Comparison of ENCODE assay signal across 38 mouse cellular contexts in the genomic region with DNA sequence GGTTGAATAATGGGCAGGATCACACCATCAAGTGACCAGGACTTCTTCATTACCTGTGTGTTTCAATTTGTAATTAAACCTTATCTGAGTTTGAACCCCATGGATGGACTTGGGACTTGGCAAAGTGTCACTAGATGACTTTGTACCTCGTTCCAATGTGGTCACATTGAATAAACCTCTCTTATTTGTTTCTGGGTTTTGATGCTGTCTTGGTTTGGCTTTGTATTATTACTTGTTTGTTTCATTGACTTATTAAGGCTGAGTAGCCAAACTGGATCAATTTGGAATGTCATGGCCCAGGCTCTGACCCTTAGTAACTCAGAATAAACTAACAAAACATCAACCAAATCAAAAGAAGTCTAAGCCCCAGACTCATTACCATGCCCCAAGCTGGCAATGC. TPM values are rescaled to one million over a fixed set of nuclear protein-coding genes. Genes with fewer than 3 reads are reported as not detected.
"Had no signal": no experiment of that assay in that cellular context is flagged by ENCODE, and none has a peak within 500 bp of the region (broad histone marks: within the 10 kb centered on the region; RNA-seq: fewer than 3 reads in every experiment).

No protein-coding gene starts in this region.

- H3K9ac ChIP-seq: embryonic facial prominence, embryonic 12.5 days; embryonic facial prominence, embryonic 13.5 days; embryonic facial prominence, embryonic 15.5 days; forebrain, embryonic 12.5 days; forebrain, embryonic 13.5 days; forebrain, embryonic 15.5 days; forebrain, postnatal 0 days had no signal

- H3K4me3 ChIP-seq: embryonic facial prominence, embryonic 10.5 days; embryonic facial prominence, embryonic 12.5 days; embryonic facial prominence, embryonic 13.5 days; embryonic facial prominence, embryonic 15.5 days; erythroblast, embryonic 14.5 days; forebrain, embryonic 10.5 days; forebrain, embryonic 12.5 days; forebrain, embryonic 13.5 days; forebrain, embryonic 15.5 days; gastrocnemius, adult 2 months; heart, adult 2 months had no signal

- H3K9me3 ChIP-seq: embryonic facial prominence, embryonic 10.5 days; embryonic facial prominence, embryonic 12.5 days; embryonic facial prominence, embryonic 13.5 days; embryonic facial prominence, embryonic 15.5 days; forebrain, embryonic 10.5 days; forebrain, embryonic 12.5 days; forebrain, embryonic 13.5 days; forebrain, embryonic 15.5 days had no signal

- H3K4me2 ChIP-seq: embryonic facial prominence, embryonic 12.5 days; embryonic facial prominence, embryonic 13.5 days; embryonic facial prominence, embryonic 15.5 days; forebrain, embryonic 12.5 days; forebrain, embryonic 13.5 days; forebrain, embryonic 15.5 days had no signal

- DNase-seq: cerebellum, adult 2 months; cerebellum, adult 8-10 months; cerebellum, adult 9-10 months; cerebellum, adult 9-11 months; cerebellum, postnatal 14 days; cerebellum, postnatal 25 days; cerebellum, postnatal 36 days; embryo, embryonic 11 days; forebrain, postnatal 0 days; gastrocnemius, adult 2 months; gastrocnemius, postnatal 10 days; gastrocnemius, postnatal 14 days; gastrocnemius, postnatal 25 days; gastrocnemius, postnatal 36 days; heart, adult 18-20 months; heart, adult 2 months had no signal

- H3K36me3 ChIP-seq: embryonic facial prominence, embryonic 10.5 days; embryonic facial prominence, embryonic 12.5 days; embryonic facial prominence, embryonic 13.5 days; embryonic facial prominence, embryonic 15.5 days; forebrain, embryonic 10.5 days; forebrain, embryonic 12.5 days; forebrain, embryonic 15.5 days had no signal

- ATAC-seq: forebrain, embryonic 13.5 days; forebrain, embryonic 14.5 days; forebrain, embryonic 15.5 days; forebrain, embryonic 16.5 days; forebrain, postnatal 0 days had no signal

- H3K27ac ChIP-seq: embryonic facial prominence, embryonic 10.5 days; embryonic facial prominence, embryonic 12.5 days; embryonic facial prominence, embryonic 13.5 days; embryonic facial prominence, embryonic 15.5 days; forebrain, embryonic 10.5 days; forebrain, embryonic 12.5 days; forebrain, embryonic 13.5 days; forebrain, embryonic 15.5 days; gastrocnemius, adult 2 months; heart, adult 2 months had no signal

- H3K4me1 ChIP-seq: embryonic facial prominence, embryonic 10.5 days; embryonic facial prominence, embryonic 12.5 days; embryonic facial prominence, embryonic 13.5 days; embryonic facial prominence, embryonic 15.5 days; forebrain, embryonic 10.5 days; forebrain, embryonic 12.5 days; forebrain, embryonic 13.5 days; forebrain, embryonic 15.5 days had no signal

- H3K27me3 ChIP-seq: embryonic facial prominence, embryonic 12.5 days; embryonic facial prominence, embryonic 13.5 days; embryonic facial prominence, embryonic 15.5 days; forebrain, embryonic 12.5 days; forebrain, embryonic 13.5 days; forebrain, embryonic 15.5 days had no signal

RNA-seq across cellular contexts. Expression of a gene that starts 23.3 kb away (rescaled TPM):
- total RNA-seq: common myeloid progenitor, adult 5-6 weeks; forebrain, postnatal 0 days; gastrocnemius, adult 18-20 months; gastrocnemius, adult 2 months; gastrocnemius, adult 8-10 months; gastrocnemius, postnatal 10 days; gastrocnemius, postnatal 14 days; gastrocnemius, postnatal 25 days; gastrocnemius, postnatal 36 days; gastrocnemius, postnatal 4 days; granulocyte monocyte progenitor cell, adult 5-6 weeks; heart, adult 18-20 months; heart, adult 2 months had no signal
- polyA plus RNA-seq: cerebellum, adult 2 months; cortical plate, adult 2 months; embryonic facial prominence, embryonic 10.5 days; embryonic facial prominence, embryonic 11.5 days; embryonic facial prominence, embryonic 12.5 days; embryonic facial prominence, embryonic 13.5 days; embryonic facial prominence, embryonic 14.5 days; erythroblast, embryonic 14.5 days; forebrain, embryonic 10.5 days; forebrain, embryonic 11.5 days; forebrain, embryonic 12.5 days; forebrain, embryonic 14.5 days; forebrain, embryonic 15.5 days; forebrain, embryonic 16.5 days; forebrain, postnatal 0 days; frontal cortex, adult 2 months; gonadal fat pad, adult 2 months; heart, adult 2 months had no signal

RNA-seq across cellular contexts. Expression of a gene that starts 47.6 kb away (rescaled TPM):
- total RNA-seq: common myeloid progenitor, adult 5-6 weeks; forebrain, postnatal 0 days; gastrocnemius, adult 18-20 months; gastrocnemius, adult 2 months; gastrocnemius, adult 8-10 months; gastrocnemius, postnatal 10 days; gastrocnemius, postnatal 14 days; gastrocnemius, postnatal 25 days; gastrocnemius, postnatal 36 days; gastrocnemius, postnatal 4 days; granulocyte monocyte progenitor cell, adult 5-6 weeks; heart, adult 18-20 months; heart, adult 2 months had no signal
- polyA plus RNA-seq: cerebellum, adult 2 months; cortical plate, adult 2 months; embryonic facial prominence, embryonic 10.5 days; embryonic facial prominence, embryonic 11.5 days; embryonic facial prominence, embryonic 12.5 days; embryonic facial prominence, embryonic 13.5 days; embryonic facial prominence, embryonic 14.5 days; embryonic facial prominence, embryonic 15.5 days; erythroblast, embryonic 14.5 days; forebrain, embryonic 10.5 days; forebrain, embryonic 11.5 days; forebrain, embryonic 12.5 days; forebrain, embryonic 13.5 days; forebrain, embryonic 14.5 days; forebrain, embryonic 15.5 days; forebrain, embryonic 16.5 days; forebrain, postnatal 0 days; frontal cortex, adult 2 months; gonadal fat pad, adult 2 months; heart, adult 2 months had no signal
